Mouse (Mus musculus): ENCODE results near the gene Maats1. TPM values are rescaled to one million over a fixed set of nuclear protein-coding genes. Genes with fewer than 3 reads are reported as not detected.

Gene Maats1
- total and polyA plus RNA-seq, 2 experiments from 2014 or later = 1.5 to 2.6 TPM

- WGBS = 51% methylated on average over 11 of the region's 11 CpGs
- no peak for TF ChIP-seq CTCF (IDR thresholded peaks at IDR 0.05; ENCODE audit: low read depth)
- Histone ChIP-seq H3K4me2 (ENCODE audit: low read depth) (no peak overlapping the region), H3K9ac (no peak overlapping the region), H3K9me3 (ENCODE audit: low read length) (no peaks in the 10 kb centered on the region), H3K4me1 (ENCODE audit: insufficient read depth) (no peaks in the 10 kb centered on the region), H3K27ac (ENCODE audit: low read depth, low read length) (no peak overlapping the region), H3K36me3 (ENCODE audit: insufficient read depth) (no peaks in the 10 kb centered on the region), H3K4me3 (ENCODE audit: low read depth, low read length) (no peak overlapping the region), H3K27me3 (ENCODE audit: insufficient read depth, low read length) (no peaks in the 10 kb centered on the region)
- ATAC-seq (no peak), DNase-seq (no peak)
Observed at GRCm38 (mm10) chr16:38308195-38308594, 33.7 kb downstream of the Maats1 start.

GRCm38 (mm10) chr16:38307651-38308050 is 34.3 kb downstream of the Maats1 start:
- Histone ChIP-seq H3K4me3 (ENCODE audit: low read depth, low read length) (no peak overlapping the region), H3K27ac (ENCODE audit: low read depth, low read length) (no peak overlapping the region), H3K4me2 (ENCODE audit: low read depth) (no peak overlapping the region), H3K9ac (no peak overlapping the region), H3K27me3 (ENCODE audit: insufficient read depth, low read length) (no peaks in the 10 kb centered on the region), H3K36me3 (ENCODE audit: insufficient read depth) (no peaks in the 10 kb centered on the region), H3K9me3 (ENCODE audit: low read length) (no peaks in the 10 kb centered on the region), H3K4me1 (ENCODE audit: insufficient read depth) (no peaks in the 10 kb centered on the region)
- ATAC-seq = no peak
- no peak for TF ChIP-seq CTCF (IDR thresholded peaks at IDR 0.05; ENCODE audit: low read depth)
- 45% methylated on average over 7 of the region's 7 CpGs for WGBS
- DNase-seq = no peak

GRCm38 (mm10) chr16:38307221-38307605 is 34.7 kb downstream of the Maats1 start:
- no peaks in the 10 kb centered on the region for H3K4me1 ChIP-seq (ENCODE audit: insufficient read depth)
- no peaks in the 10 kb centered on the region for H3K9me3 ChIP-seq (ENCODE audit: low read length)
- no peak overlapping the region for H3K9ac ChIP-seq
- no peaks in the 10 kb centered on the region for H3K27me3 ChIP-seq (ENCODE audit: insufficient read depth, low read length)
- WGBS = 35% methylated on average over 5 of the region's 5 CpGs
- H3K4me2 ChIP-seq (ENCODE audit: low read depth) = no peak overlapping the region
- DNase-seq = no peak
- ATAC-seq = no peak
- H3K36me3 ChIP-seq (ENCODE audit: insufficient read depth) = no peaks in the 10 kb centered on the region
- no peak overlapping the region for H3K4me3 ChIP-seq (ENCODE audit: low read depth, low read length)
- no peak overlapping the region for H3K27ac ChIP-seq (ENCODE audit: low read depth, low read length)
- no peak for TF ChIP-seq CTCF (IDR thresholded peaks at IDR 0.05; ENCODE audit: low read depth)

- WGBS = 53% methylated on average over 18 of the region's 18 CpGs
- DNase-seq = no peak
Observed at GRCm38 (mm10) chr16:38306571-38307220, 35.2 kb downstream of the Maats1 start.

GRCm38 (mm10) chr16:38304460-38305194 is 37.3 kb downstream of the Maats1 start:
- H3K9me3 ChIP-seq (ENCODE audit: low read length) = no peaks in the 10 kb centered on the region
- no peaks in the 10 kb centered on the region for H3K36me3 ChIP-seq (ENCODE audit: insufficient read depth)
- no peaks in the 10 kb centered on the region for H3K4me1 ChIP-seq (ENCODE audit: insufficient read depth)
- no peak overlapping the region for H3K9ac ChIP-seq
- no peaks in the 10 kb centered on the region for H3K27me3 ChIP-seq (ENCODE audit: insufficient read depth, low read length)
- DNase-seq (no peak), ATAC-seq (no peak)
- H3K4me2 ChIP-seq (ENCODE audit: low read depth) = no peak overlapping the region
- 77% methylated on average over 17 of the region's 17 CpGs for WGBS
- no peak overlapping the region for H3K4me3 ChIP-seq (ENCODE audit: low read depth, low read length)
- no peak overlapping the region for H3K27ac ChIP-seq (ENCODE audit: low read depth, low read length)
- TF ChIP-seq CTCF (IDR thresholded peaks at IDR 0.05; ENCODE audit: low read depth) = no peak

More at GRCm38 (mm10) chr16:38306571-38307220, 35.2 kb downstream of the Maats1 start:
- H3K4me3 ChIP-seq (ENCODE audit: low read depth, low read length) = no peak overlapping the region
- no peaks in the 10 kb centered on the region for H3K9me3 ChIP-seq (ENCODE audit: low read length)
- no peaks in the 10 kb centered on the region for H3K36me3 ChIP-seq (ENCODE audit: insufficient read depth)
- ATAC-seq = no peak
- TF ChIP-seq CTCF (IDR thresholded peaks at IDR 0.05; ENCODE audit: low read depth) = peak; percentile 47
- no peak overlapping the region for H3K4me2 ChIP-seq (ENCODE audit: low read depth)
- H3K27me3 ChIP-seq (ENCODE audit: insufficient read depth, low read length) = no peaks in the 10 kb centered on the region
- H3K9ac ChIP-seq = no peak overlapping the region
- no peaks in the 10 kb centered on the region for H3K4me1 ChIP-seq (ENCODE audit: insufficient read depth)
- H3K27ac ChIP-seq (ENCODE audit: low read depth, low read length) = no peak overlapping the region

GRCm38 (mm10) chr16:38302367-38302766 is 39.6 kb downstream of the Maats1 start:
- H3K4me1 ChIP-seq (ENCODE audit: insufficient read depth) = no peaks in the 10 kb centered on the region
- H3K9me3 ChIP-seq (ENCODE audit: low read length) = no peaks in the 10 kb centered on the region
- TF ChIP-seq CTCF (IDR thresholded peaks at IDR 0.05; ENCODE audit: low read depth) = no peak
- DNase-seq = no peak
- H3K36me3 ChIP-seq (ENCODE audit: insufficient read depth) = no peaks in the 10 kb centered on the region
- WGBS = 87% methylated on average over 13 of the region's 13 CpGs
- H3K9ac ChIP-seq = no peak overlapping the region
- H3K27ac ChIP-seq (ENCODE audit: low read depth, low read length) = no peak overlapping the region
- H3K4me2 ChIP-seq (ENCODE audit: low read depth) = no peak overlapping the region
- no peak overlapping the region for H3K4me3 ChIP-seq (ENCODE audit: low read depth, low read length)
- H3K27me3 ChIP-seq (ENCODE audit: insufficient read depth, low read length) = no peaks in the 10 kb centered on the region
- no peak for ATAC-seq

- H3K4me3 ChIP-seq (ENCODE audit: low read depth, low read length) = no peak overlapping the region
- H3K4me2 ChIP-seq (ENCODE audit: low read depth) = no peak overlapping the region
- no peak overlapping the region for H3K9ac ChIP-seq
- 74% methylated on average over 6 of the region's 6 CpGs for WGBS
- ATAC-seq = no peak
- H3K9me3 ChIP-seq (ENCODE audit: low read length) = no peaks in the 10 kb centered on the region
- H3K4me1 ChIP-seq (ENCODE audit: insufficient read depth) = no peaks in the 10 kb centered on the region
- no peak overlapping the region for H3K27ac ChIP-seq (ENCODE audit: low read depth, low read length)
- H3K27me3 ChIP-seq (ENCODE audit: insufficient read depth, low read length) = no peaks in the 10 kb centered on the region
- H3K36me3 ChIP-seq (ENCODE audit: insufficient read depth) = no peaks in the 10 kb centered on the region
- no peak for TF ChIP-seq CTCF (IDR thresholded peaks at IDR 0.05; ENCODE audit: low read depth)
- no peak for DNase-seq
Observed at GRCm38 (mm10) chr16:38298410-38298809, 43.5 kb downstream of the Maats1 start.

Data from forebrain, postnatal 0 days (tissue).